Mouse (Mus musculus): Measurements from ENCODE around the gene Foxp1. TPM values are rescaled to one million over a fixed set of nuclear protein-coding genes. Genes with fewer than 3 reads are reported as not detected.
A peak's percentile ranks its signal among the peaks of the same experiment; 100 is the strongest.

Gene Foxp1
- polyA plus RNA-seq, 1 experiment from 2014 or later = 190 TPM

DNA sequence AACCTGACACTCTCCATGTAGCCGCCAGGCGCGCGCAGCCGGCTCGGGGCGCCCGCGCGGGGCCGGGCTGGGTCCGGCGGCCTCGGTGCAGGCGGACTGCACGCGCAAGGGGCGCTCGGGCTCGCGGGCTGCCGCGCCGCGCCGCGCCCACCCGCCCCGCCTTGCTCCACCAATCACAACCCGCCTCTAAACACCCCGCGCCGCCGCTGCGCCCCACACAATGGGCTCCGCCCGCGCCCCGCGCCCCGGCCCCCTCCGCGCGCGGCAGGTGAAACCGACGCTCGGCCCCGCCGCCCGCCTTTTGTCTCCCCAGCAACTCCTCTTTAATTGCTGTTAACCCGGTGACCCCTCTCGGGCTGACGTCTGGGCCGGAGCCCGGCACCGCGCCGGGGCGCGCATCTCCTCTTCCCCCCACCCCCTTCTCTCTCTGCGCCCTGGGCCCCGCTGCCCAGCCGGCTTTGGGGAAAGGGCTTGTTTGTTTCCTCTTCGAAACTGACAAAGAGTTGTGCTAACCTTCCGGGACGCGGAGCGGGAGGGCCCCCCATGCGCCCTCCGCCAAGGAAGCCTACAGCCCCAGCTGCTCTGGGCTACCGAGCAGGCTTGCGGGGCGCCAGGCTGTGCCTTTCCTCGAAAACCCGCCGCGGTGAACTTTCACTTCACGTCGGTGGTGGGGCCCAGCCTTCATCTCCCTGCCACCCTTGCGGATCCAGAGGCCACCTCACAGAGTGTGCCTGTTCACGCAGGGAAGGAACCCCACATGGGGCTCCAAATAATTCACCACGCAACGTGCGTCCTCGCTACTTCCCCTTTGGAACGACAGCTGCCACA is 494.1 kb downstream of the Foxp1 start:
- no peaks in the 10 kb centered on the region for H3K27me3 ChIP-seq (ENCODE audit: control insufficient read depth, insufficient read depth, low read length)
- H3K9ac ChIP-seq (replicated peaks; ENCODE audit: low read depth, low read length) = peak overlapping the region; percentile 81
- peak overlapping the region; percentile 85 for H3K4me3 ChIP-seq (ENCODE audit: low read depth, low read length)
- H3K9me3 ChIP-seq (ENCODE audit: control insufficient read depth, low read depth, low read length) = no peaks in the 10 kb centered on the region
- ATAC-seq (ENCODE audit: insufficient number of reproducible peaks, insufficient read depth, low FRiP score, low read depth) = peak; percentile 94
- H3K4me2 ChIP-seq (replicated peaks; ENCODE audit: low read depth, low read length) = peak overlapping the region; percentile 90
- no peaks in the 10 kb centered on the region for H3K36me3 ChIP-seq (ENCODE audit: control insufficient read depth, insufficient read depth, low read length)
- peaks cover 29% of the 10 kb centered on the region for H3K4me1 ChIP-seq (ENCODE audit: control insufficient read depth, insufficient read depth, low read length)
- H3K27ac ChIP-seq (ENCODE audit: low read length) = peak overlapping the region; percentile 96
- under 1% methylated on average over 83 of the region's 87 CpGs for WGBS

GRCm38 (mm10) chr6:99027542-99028160 is 494.9 kb downstream of the Foxp1 start:
- Histone ChIP-seq H3K27me3 (ENCODE audit: control insufficient read depth, insufficient read depth, low read length) (no peaks in the 10 kb centered on the region), H3K9me3 (ENCODE audit: control insufficient read depth, low read depth, low read length) (no peaks in the 10 kb centered on the region), H3K27ac (ENCODE audit: low read length) (peak overlapping the region; percentile 96), H3K4me1 (ENCODE audit: control insufficient read depth, insufficient read depth, low read length) (peaks cover 27% of the 10 kb centered on the region), H3K4me3 (ENCODE audit: low read depth, low read length) (peak overlapping the region; percentile 85), H3K9ac (replicated peaks; ENCODE audit: low read depth, low read length) (peak overlapping the region; percentile 81), H3K36me3 (ENCODE audit: control insufficient read depth, insufficient read depth, low read length) (no peaks in the 10 kb centered on the region), H3K4me2 (replicated peaks; ENCODE audit: low read depth, low read length) (peak overlapping the region; percentile 90)
- ATAC-seq (ENCODE audit: insufficient number of reproducible peaks, insufficient read depth, low FRiP score, low read depth) = peak; percentile 43; the same call in 1 of the 2 replicates
- WGBS = under 1% methylated on average over 22 of the region's 22 CpGs

- Histone ChIP-seq H3K4me3 (ENCODE audit: low read depth, low read length) (peak overlapping the region; percentile 85), H3K36me3 (ENCODE audit: control insufficient read depth, insufficient read depth, low read length) (no peaks in the 10 kb centered on the region), H3K9ac (replicated peaks; ENCODE audit: low read depth, low read length) (peak overlapping the region; percentile 81), H3K9me3 (ENCODE audit: control insufficient read depth, low read depth, low read length) (no peaks in the 10 kb centered on the region), H3K27me3 (ENCODE audit: control insufficient read depth, insufficient read depth, low read length) (no peaks in the 10 kb centered on the region), H3K4me1 (ENCODE audit: control insufficient read depth, insufficient read depth, low read length) (peaks cover 29% of the 10 kb centered on the region), H3K4me2 (replicated peaks; ENCODE audit: low read depth, low read length) (peak overlapping the region; percentile 90), H3K27ac (ENCODE audit: low read length) (peak overlapping the region; percentile 96)
- 4% methylated on average over 19 of the region's 19 CpGs for WGBS
- ATAC-seq (ENCODE audit: insufficient number of reproducible peaks, insufficient read depth, low FRiP score, low read depth) = no peak
Measured at GRCm38 (mm10) chr6:99026635-99027541, 495.6 kb downstream of the Foxp1 start.

DNA sequence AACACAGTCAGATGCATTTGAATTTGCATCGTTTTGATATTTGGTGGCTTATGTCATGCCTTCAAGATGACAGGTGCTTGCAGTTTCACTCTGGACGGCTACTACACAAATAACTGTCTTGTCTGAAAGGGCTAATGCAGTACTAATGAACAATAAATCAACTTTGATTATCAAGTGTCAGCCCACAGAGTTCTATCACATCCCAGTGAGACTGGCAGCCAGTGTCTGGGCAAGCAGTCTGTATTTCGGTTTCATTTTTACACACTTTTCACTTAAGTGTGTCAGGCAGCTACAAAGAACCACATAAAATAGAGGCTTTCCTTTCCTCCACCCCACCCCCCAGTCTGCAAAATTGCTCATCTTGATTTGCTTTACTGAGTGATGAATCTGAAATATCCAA is 496.5 kb downstream of the Foxp1 start:
- Histone ChIP-seq H3K4me2 (replicated peaks; ENCODE audit: low read depth, low read length) (peak overlapping the region; percentile 48), H3K9ac (replicated peaks; ENCODE audit: low read depth, low read length) (0 out of 2 replicates have a peak overlapping the region, but pooled peaks have one; percentile 25), H3K36me3 (ENCODE audit: control insufficient read depth, insufficient read depth, low read length) (no peaks in the 10 kb centered on the region), H3K4me1 (ENCODE audit: control insufficient read depth, insufficient read depth, low read length) (peaks cover 33% of the 10 kb centered on the region), H3K27me3 (ENCODE audit: control insufficient read depth, insufficient read depth, low read length) (no peaks in the 10 kb centered on the region), H3K27ac (ENCODE audit: low read length) (peak overlapping the region; percentile 11; the same call in 1 of the 2 replicates), H3K9me3 (ENCODE audit: control insufficient read depth, low read depth, low read length) (no peaks in the 10 kb centered on the region), H3K4me3 (ENCODE audit: low read depth, low read length) (peak overlapping the region; percentile 22)
- no peak for ATAC-seq (ENCODE audit: insufficient number of reproducible peaks, insufficient read depth, low FRiP score, low read depth)
- WGBS = 10% methylated on average over 3 of the region's 3 CpGs

DNA sequence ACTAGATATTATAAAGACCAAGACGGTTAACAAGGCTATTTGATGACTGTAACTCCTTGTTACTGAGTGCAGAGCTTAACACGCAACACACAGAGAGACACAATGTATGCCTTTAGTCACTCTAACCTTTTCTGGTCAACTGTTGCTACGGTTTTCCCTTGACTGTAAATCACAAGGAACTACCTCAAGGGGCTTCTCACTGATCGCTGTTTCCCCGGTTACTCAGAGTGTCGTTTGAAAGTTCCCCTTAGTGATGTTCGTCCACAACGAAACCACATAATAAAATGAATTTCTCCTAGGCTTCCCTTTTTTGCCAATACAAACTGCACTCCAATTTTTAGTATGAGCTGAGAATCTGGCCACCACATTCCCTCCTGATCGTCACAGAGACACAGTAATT is 497.9 kb downstream of the Foxp1 start:
- WGBS = 23% methylated on average over 9 of the region's 9 CpGs
- Histone ChIP-seq H3K4me3 (ENCODE audit: low read depth, low read length) (peak overlapping the region; percentile 15), H3K4me1 (ENCODE audit: control insufficient read depth, insufficient read depth, low read length) (peaks cover 34% of the 10 kb centered on the region), H3K9ac (replicated peaks; ENCODE audit: low read depth, low read length) (no peak overlapping the region), H3K4me2 (replicated peaks; ENCODE audit: low read depth, low read length) (peak overlapping the region; percentile 48), H3K27me3 (ENCODE audit: control insufficient read depth, insufficient read depth, low read length) (no peaks in the 10 kb centered on the region), H3K36me3 (ENCODE audit: control insufficient read depth, insufficient read depth, low read length) (no peaks in the 10 kb centered on the region), H3K9me3 (ENCODE audit: control insufficient read depth, low read depth, low read length) (no peaks in the 10 kb centered on the region), H3K27ac (ENCODE audit: low read length) (0 out of 2 replicates have a peak overlapping the region, but pooled peaks have one; percentile 29)
- ATAC-seq (ENCODE audit: insufficient number of reproducible peaks, insufficient read depth, low FRiP score, low read depth) = no peak

GRCm38 (mm10) chr6:99020570-99021444 is 501.7 kb downstream of the Foxp1 start:
- no peak overlapping the region for H3K4me2 ChIP-seq (replicated peaks; ENCODE audit: low read depth, low read length)
- ATAC-seq (ENCODE audit: insufficient number of reproducible peaks, insufficient read depth, low FRiP score, low read depth) = no peak

GRCm38 (mm10) chr6:99019716-99020115 is 502.8 kb downstream of the Foxp1 start:
- H3K4me2 ChIP-seq (replicated peaks; ENCODE audit: low read depth, low read length) = 0 out of 2 replicates have a peak overlapping the region, but pooled peaks have one; percentile 4
- H3K27ac ChIP-seq (ENCODE audit: low read length) = no peak overlapping the region

More at GRCm38 (mm10) chr6:99020570-99021444, 501.7 kb downstream of the Foxp1 start:
- no peak overlapping the region for H3K27ac ChIP-seq (ENCODE audit: low read length)
- H3K9me3 ChIP-seq (ENCODE audit: control insufficient read depth, low read depth, low read length) = no peaks in the 10 kb centered on the region
- 47% methylated on average over 12 of the region's 12 CpGs for WGBS
- H3K27me3 ChIP-seq (ENCODE audit: control insufficient read depth, insufficient read depth, low read length) = no peaks in the 10 kb centered on the region
- H3K4me3 ChIP-seq (ENCODE audit: low read depth, low read length) = no peak overlapping the region
- H3K4me1 ChIP-seq (ENCODE audit: control insufficient read depth, insufficient read depth, low read length) = peaks cover 36% of the 10 kb centered on the region
- H3K36me3 ChIP-seq (ENCODE audit: control insufficient read depth, insufficient read depth, low read length) = peaks cover 8% of the 10 kb centered on the region; the same call in 1 of the 2 replicates
- no peak overlapping the region for H3K9ac ChIP-seq (replicated peaks; ENCODE audit: low read depth, low read length)

More at GRCm38 (mm10) chr6:99019716-99020115, 502.8 kb downstream of the Foxp1 start:
- Histone ChIP-seq H3K4me1 (ENCODE audit: control insufficient read depth, insufficient read depth, low read length) (peaks cover 31% of the 10 kb centered on the region), H3K4me3 (ENCODE audit: low read depth, low read length) (no peak overlapping the region), H3K9ac (replicated peaks; ENCODE audit: low read depth, low read length) (no peak overlapping the region), H3K36me3 (ENCODE audit: control insufficient read depth, insufficient read depth, low read length) (peaks cover 18% of the 10 kb centered on the region), H3K9me3 (ENCODE audit: control insufficient read depth, low read depth, low read length) (no peaks in the 10 kb centered on the region), H3K27me3 (ENCODE audit: control insufficient read depth, insufficient read depth, low read length) (no peaks in the 10 kb centered on the region)
- no peak; the same call in 1 of the 2 replicates for ATAC-seq (ENCODE audit: insufficient number of reproducible peaks, insufficient read depth, low FRiP score, low read depth)
- 39% methylated on average over 8 of the region's 8 CpGs for WGBS

Data from stomach, embryonic 14.5 days (tissue).